Mouse (Mus musculus) neural tube, embryonic 14.5 days (tissue): ENCODE data around the gene Srxn1. TPM values are rescaled to one million over a fixed set of nuclear protein-coding genes. Genes with fewer than 3 reads are reported as not detected.

Experiments used
- ATAC-seq: fragments of 200-750 bp; cut with Nextera tagmentation; 2 replicates; pipeline ENCODE4 v1.8.0; 2017; ENCODE audit warnings: low read depth, mild to moderate bottlenecking, moderate TSS enrichment, moderate library complexity
- H3K27ac ChIP-seq: fragments of 300-500 bp; sonication (generic); 2 replicates; pipeline ENCODE4 v1.5.1; 2014; ENCODE audit warnings: low read depth, mild to moderate bottlenecking, control low read depth, low read length, moderate library complexity, mixed read lengths
- H3K27me3 ChIP-seq: fragments of 300-500 bp; sonication (generic); 2 replicates; pipeline ENCODE4 v1.6.1; 2014; ENCODE audit warnings: low read length; ENCODE audit not compliant: control insufficient read depth, insufficient read depth
- H3K36me3 ChIP-seq: fragments of 300-500 bp; sonication (generic); 2 replicates; pipeline ENCODE4 v1.6.1; 2014; ENCODE audit warnings: low read length, mixed read lengths; ENCODE audit not compliant: control insufficient read depth, insufficient read depth
- H3K4me1 ChIP-seq: fragments of 300-500 bp; sonication (generic); 2 replicates; pipeline ENCODE4 v1.6.1; 2014; ENCODE audit warnings: low read length; ENCODE audit not compliant: control insufficient read depth, insufficient read depth
- H3K4me2 ChIP-seq: fragments of 300-500 bp; sonication (generic); 2 replicates; pipeline ENCODE4 v1.6.1; 2014; ENCODE audit warnings: mild to moderate bottlenecking, low read depth, low read length, control low read depth
- H3K4me3 ChIP-seq: fragments of 300-500 bp; sonication (generic); 2 replicates; pipeline ENCODE4 v1.5.1; 2014; ENCODE audit warnings: low read depth, low read length, control low read depth, mixed read lengths
- H3K9ac ChIP-seq: fragments of 300-500 bp; sonication (generic); replicated peaks from 2 replicates; pipeline ENCODE4 v1.6.1; 2014; ENCODE audit warnings: low read depth, mild to moderate bottlenecking, control low read depth, low read length, mixed read lengths
- H3K9me3 ChIP-seq: fragments of 300-500 bp; sonication (generic); 2 replicates; pipeline ENCODE4 v1.6.1; 2016; ENCODE audit warnings: low read length; ENCODE audit not compliant: control insufficient read depth
- WGBS: fragments of 180-500 bp; shearing (Covaris S2); extraction: QIAGEN DNeasy Blood & Tissue Kit; methylation state at CpG from one replicate; pipeline ENCODE4 v1.1.7; 2014; 5-methylcytosine and 5-hydroxymethylcytosine counted together
- polyA plus RNA-seq: library from polyadenylated mRNA; unstranded; fragments of >200 nt; fragmentation: Nextera tagmentation; extraction: Ambion mirVana; gene quantifications from 2 replicates; pipeline ENCODE4 v1.2.1, GENCODE M21; 2014

Srxn1 gene
- polyA plus RNA-seq, 1 experiment from 2014 or later = 23.4 TPM

- H3K4me2 ChIP-seq = no peak overlapping the region
- H3K27ac ChIP-seq = no peak overlapping the region
- no peaks in the 10 kb centered on the region for H3K36me3 ChIP-seq
- H3K9ac ChIP-seq = no peak overlapping the region
- 85% methylated on average over 9 of the region's 9 CpGs for WGBS
- H3K27me3 ChIP-seq = no peaks in the 10 kb centered on the region
- no peaks in the 10 kb centered on the region for H3K4me1 ChIP-seq
- no peaks in the 10 kb centered on the region for H3K9me3 ChIP-seq
- ATAC-seq = no peak
- no peak overlapping the region for H3K4me3 ChIP-seq
These were observed 17.6 kb downstream of the Srxn1 start for GRCm38 (mm10) chr2:152122896-152123295.

GRCm38 (mm10) chr2:152128597-152128996 lies 23.3 kb downstream of the Srxn1 start:
- H3K27me3 ChIP-seq = no peaks in the 10 kb centered on the region

GRCm38 (mm10) chr2:152129778-152130177 lies 24.5 kb downstream of the Srxn1 start:
- 77% methylated on average over 3 of the region's 3 CpGs for WGBS
- H3K4me3 ChIP-seq = no peak overlapping the region
- ATAC-seq = no peak

More at GRCm38 (mm10) chr2:152128597-152128996, 23.3 kb downstream of the Srxn1 start:
- Histone ChIP-seq H3K36me3 (no peaks in the 10 kb centered on the region), H3K4me2 (no peak overlapping the region), H3K4me3 (no peak overlapping the region), H3K9ac (no peak overlapping the region), H3K27ac (no peak overlapping the region), H3K9me3 (no peaks in the 10 kb centered on the region), H3K4me1 (no peaks in the 10 kb centered on the region)
- WGBS = 77% methylated on average over 2 of the region's 2 CpGs
- no peak for ATAC-seq

GRCm38 (mm10) chr2:152132016-152132415 lies 26.7 kb downstream of the Srxn1 start:
- Histone ChIP-seq H3K27ac (no peak overlapping the region), H3K4me3 (no peak overlapping the region), H3K9ac (no peak overlapping the region), H3K36me3 (no peaks in the 10 kb centered on the region), H3K4me1 (no peaks in the 10 kb centered on the region), H3K4me2 (no peak overlapping the region), H3K9me3 (no peaks in the 10 kb centered on the region), H3K27me3 (no peaks in the 10 kb centered on the region)
- 34% methylated on average over 9 of the region's 9 CpGs for WGBS
- no peak for ATAC-seq

More at GRCm38 (mm10) chr2:152129778-152130177, 24.5 kb downstream of the Srxn1 start:
- no peak overlapping the region for H3K9ac ChIP-seq
- H3K4me2 ChIP-seq = no peak overlapping the region
- no peaks in the 10 kb centered on the region for H3K9me3 ChIP-seq
- no peaks in the 10 kb centered on the region for H3K27me3 ChIP-seq
- no peak overlapping the region for H3K27ac ChIP-seq
- H3K36me3 ChIP-seq = no peaks in the 10 kb centered on the region
- H3K4me1 ChIP-seq = no peaks in the 10 kb centered on the region

- Histone ChIP-seq H3K4me3 (no peak overlapping the region), H3K9me3 (no peaks in the 10 kb centered on the region), H3K4me2 (no peak overlapping the region), H3K4me1 (no peaks in the 10 kb centered on the region), H3K36me3 (no peaks in the 10 kb centered on the region), H3K27me3 (no peaks in the 10 kb centered on the region), H3K27ac (no peak overlapping the region), H3K9ac (no peak overlapping the region)
- ATAC-seq = no peak
- 81% methylated on average over 8 of the region's 8 CpGs for WGBS
These were observed 27.4 kb downstream of the Srxn1 start for GRCm38 (mm10) chr2:152132691-152133090.

- peaks cover under 1% of the 10 kb centered on the region; the same call in 1 of the 2 replicates for H3K27me3 ChIP-seq
- H3K9me3 ChIP-seq = no peaks in the 10 kb centered on the region
- H3K4me3 ChIP-seq = no peak overlapping the region
- H3K27ac ChIP-seq = no peak overlapping the region
- no peaks in the 10 kb centered on the region for H3K36me3 ChIP-seq
- 53% methylated on average over 10 of the region's 10 CpGs for WGBS
- H3K4me2 ChIP-seq = no peak overlapping the region
- H3K4me1 ChIP-seq = peaks cover 16% of the 10 kb centered on the region; the same call in 1 of the 2 replicates
- ATAC-seq = no peak
- no peak overlapping the region for H3K9ac ChIP-seq
These were observed 34.1 kb downstream of the Srxn1 start for GRCm38 (mm10) chr2:152139191-152139987.

GRCm38 (mm10) chr2:152140941-152141340 lies 35.6 kb downstream of the Srxn1 start:
- Histone ChIP-seq H3K9ac (no peak overlapping the region), H3K4me3 (no peak overlapping the region), H3K27me3 (peaks cover 4% of the 10 kb centered on the region; the same call in 1 of the 2 replicates), H3K9me3 (no peaks in the 10 kb centered on the region), H3K4me1 (peaks cover 16% of the 10 kb centered on the region; the same call in 1 of the 2 replicates), H3K4me2 (no peak overlapping the region), H3K27ac (no peak overlapping the region), H3K36me3 (no peaks in the 10 kb centered on the region)
- no peak for ATAC-seq
- 37% methylated on average over 11 of the region's 11 CpGs for WGBS

- Histone ChIP-seq H3K36me3 (no peaks in the 10 kb centered on the region), H3K9me3 (no peaks in the 10 kb centered on the region), H3K27ac (no peak overlapping the region), H3K9ac (no peak overlapping the region), H3K4me2 (peak overlapping the region; percentile 38), H3K27me3 (peaks cover 4% of the 10 kb centered on the region; the same call in 1 of the 2 replicates), H3K4me3 (peak overlapping the region; percentile 3; the same call in 1 of the 2 replicates), H3K4me1 (peaks cover 16% of the 10 kb centered on the region; the same call in 1 of the 2 replicates)
- no peak for ATAC-seq
- WGBS = 45% methylated on average over 1 of the region's 1 CpGs
These were observed 36.2 kb downstream of the Srxn1 start for GRCm38 (mm10) chr2:152141491-152141890.

GRCm38 (mm10) chr2:152142046-152142445 lies 36.7 kb downstream of the Srxn1 start:
- WGBS = 1% methylated on average over 13 of the region's 13 CpGs
- Histone ChIP-seq H3K27me3 (peaks cover 4% of the 10 kb centered on the region; the same call in 1 of the 2 replicates), H3K4me3 (peak overlapping the region; percentile 3; the same call in 1 of the 2 replicates), H3K9ac (0 out of 2 replicates have a peak overlapping the region, but pooled peaks have one; percentile 25), H3K4me1 (peaks cover 16% of the 10 kb centered on the region; the same call in 1 of the 2 replicates), H3K36me3 (no peaks in the 10 kb centered on the region), H3K9me3 (no peaks in the 10 kb centered on the region), H3K27ac (no peak overlapping the region), H3K4me2 (peak overlapping the region; percentile 38)
- ATAC-seq = peak; percentile 38; the same call in 1 of the 2 replicates
